Mouse (Mus musculus): ENCODE measurements around the gene Notch2.
"Not testable (repeated sequence)": the region's sequence is repeated elsewhere in the genome, so short reads cannot be mapped to it uniquely, and the experiment has no call there.

The Notch2 gene

DNA sequence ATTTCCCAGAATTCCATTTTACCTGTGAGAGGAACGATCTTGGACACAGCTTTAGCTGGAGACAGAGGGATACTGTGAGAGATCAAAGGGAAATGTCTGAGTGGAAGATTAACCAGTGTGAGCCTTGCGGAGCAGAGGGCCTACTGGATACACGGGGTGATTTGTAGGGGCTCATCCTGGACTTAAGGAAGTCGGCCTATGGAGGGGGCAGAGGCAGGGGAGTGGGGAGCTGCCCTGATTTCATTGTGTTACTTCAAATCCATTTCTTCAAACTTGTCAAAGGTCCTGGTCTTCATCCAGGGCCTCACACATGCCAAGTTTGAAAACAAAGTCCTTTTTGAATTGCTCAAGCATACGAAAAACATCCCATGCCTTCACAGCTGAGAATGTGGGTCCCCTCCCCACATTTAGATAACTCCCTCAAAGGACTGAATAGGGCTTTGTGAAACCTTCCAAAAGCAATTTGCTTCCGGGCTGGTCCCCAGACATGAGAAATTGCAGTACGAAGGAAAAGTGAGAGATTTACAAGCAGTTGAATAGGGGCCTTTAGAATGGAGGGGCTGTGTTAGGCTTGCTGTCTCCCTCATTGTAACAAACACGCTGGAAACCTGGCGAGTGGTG lies 91.6 kb downstream of the Notch2 start:
- DNase-seq (ENCODE audit: low spot score), result no peak

DNA sequence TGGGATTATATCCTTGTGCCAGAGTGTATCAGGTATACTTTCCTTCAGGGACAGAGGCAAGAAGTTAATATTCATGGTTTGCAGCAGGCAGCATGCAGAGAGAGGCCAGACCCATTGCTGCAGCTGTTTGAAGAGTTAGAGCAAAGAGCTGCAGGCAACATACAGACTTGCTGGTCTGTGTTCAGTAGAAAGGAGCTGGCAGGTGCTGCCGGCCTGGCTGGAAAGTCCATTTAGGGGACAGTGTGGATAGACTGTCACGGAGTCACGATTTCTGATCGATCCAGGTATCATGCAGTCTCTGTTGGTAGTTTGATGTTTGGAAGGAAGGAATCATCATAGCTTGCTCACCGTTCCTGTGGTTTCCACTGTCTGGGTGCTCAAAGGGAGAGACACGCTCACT lies 92.2 kb downstream of the Notch2 start:
- no peak for DNase-seq (ENCODE audit: low spot score)

DNA sequence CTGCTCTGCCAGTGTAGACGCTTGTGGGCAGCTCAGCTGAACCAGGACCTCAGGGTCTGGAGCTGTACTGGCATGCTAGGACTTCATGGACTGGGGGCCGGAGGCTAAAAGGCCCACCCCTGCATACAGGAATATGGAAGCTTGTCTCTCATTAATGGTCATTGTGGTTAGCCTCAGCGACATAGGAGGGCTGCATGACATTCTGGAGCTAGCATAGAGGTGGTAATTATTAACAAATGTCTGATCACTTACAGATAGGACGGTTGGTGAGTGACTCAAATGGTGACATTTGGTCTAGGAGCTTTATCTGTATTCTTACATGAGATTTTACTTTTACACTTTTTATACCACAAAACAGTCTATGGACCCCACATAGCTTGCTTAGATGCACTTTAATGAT lies 92.8 kb downstream of the Notch2 start:
- no peak for DNase-seq (ENCODE audit: low spot score)

DNA sequence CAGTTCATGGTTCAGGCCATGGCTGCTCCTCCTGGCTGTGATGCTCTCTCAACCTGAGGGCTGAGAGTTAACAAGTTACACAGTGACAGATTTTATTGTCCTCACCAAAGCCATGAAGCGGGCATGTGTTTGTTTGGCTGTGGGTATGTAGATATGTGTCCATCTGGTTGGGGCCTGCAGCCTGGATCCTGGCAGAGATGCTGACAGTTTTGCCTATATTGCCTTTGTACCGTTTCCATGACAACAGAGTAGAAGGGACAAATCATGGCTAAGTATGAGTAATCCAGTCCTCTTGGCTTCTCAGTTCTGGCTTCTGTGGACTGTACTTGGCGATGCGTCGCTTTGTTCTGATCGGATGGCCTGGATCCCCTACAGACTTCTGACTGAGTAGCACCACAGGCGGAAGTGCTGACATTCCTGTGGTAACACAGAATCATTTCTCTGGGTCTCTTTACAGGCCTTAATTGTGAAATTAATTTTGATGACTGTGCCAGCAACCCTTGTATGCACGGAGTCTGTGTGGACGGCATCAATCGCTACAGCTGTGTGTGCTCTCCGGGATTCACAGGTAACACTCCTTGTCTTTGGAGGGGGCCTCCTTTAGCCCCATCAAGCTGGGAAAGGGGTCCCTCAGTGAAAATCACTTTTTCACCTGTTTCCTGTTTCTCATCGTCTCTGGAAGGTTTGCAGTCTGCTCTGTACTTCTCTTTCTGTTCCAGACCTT lies 93.4 kb downstream of the Notch2 start:
- no peak for DNase-seq (ENCODE audit: low spot score)

DNA sequence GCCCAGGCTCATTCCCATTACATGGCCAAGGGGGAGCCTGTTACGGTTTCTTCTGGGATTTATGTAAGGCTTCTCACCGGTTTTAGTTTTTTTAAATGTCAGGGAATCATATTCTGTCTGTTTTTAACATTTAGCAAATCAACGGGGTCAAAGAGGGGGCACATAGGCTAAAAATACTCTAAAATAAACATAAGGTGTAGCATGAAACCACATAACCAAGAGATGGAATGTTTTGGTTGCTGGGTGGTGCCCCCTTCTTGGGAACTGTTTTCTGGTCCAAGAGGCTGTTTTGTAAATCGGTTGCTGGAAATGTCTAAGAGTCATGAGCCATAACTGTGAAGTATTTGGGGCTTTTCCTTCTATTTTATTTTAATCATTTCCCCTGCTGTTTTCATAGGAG lies 95.1 kb downstream of the Notch2 start:
- no peak for DNase-seq (ENCODE audit: low spot score)

DNA sequence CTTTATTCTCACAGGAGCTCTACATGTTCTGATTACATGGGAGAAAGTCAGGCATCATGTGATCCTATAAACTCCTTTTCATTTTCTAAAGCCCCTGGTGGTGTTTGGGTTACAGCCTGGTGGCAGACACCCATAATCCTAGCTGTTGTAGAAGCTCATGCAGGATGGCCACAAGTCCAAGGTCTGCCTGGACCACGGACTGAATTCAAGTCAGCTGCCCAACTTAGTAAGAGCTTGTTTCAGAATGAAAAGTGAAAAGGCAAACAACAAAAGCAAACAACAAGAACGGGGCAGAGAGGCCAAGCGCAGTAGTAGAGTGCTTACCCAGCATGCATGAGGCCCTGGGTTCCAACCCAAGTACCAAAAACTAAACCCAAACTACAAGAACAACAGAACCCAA lies 95.5 kb downstream of the Notch2 start:
- DNase-seq (ENCODE audit: low spot score), result no peak

DNA sequence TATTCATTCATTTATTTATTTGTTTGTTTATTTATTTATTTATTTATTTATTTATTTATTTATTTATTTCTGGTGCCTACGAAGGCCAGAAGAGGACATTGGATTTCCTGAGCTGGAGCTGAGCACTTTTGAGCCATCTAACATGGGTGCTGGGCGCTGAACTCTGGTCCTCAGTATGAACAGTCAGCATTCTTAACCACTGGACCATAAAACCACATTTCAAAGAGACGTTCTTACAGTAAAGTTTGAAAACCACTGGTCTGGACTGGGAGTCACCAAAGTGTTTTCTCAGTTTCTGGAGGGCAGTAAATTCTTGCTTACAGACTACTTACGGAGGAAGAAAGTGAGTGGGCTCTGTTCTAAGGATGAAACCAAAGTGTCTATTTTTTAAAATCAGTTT lies 97.3 kb downstream of the Notch2 start:
- DNase-seq (ENCODE audit: low spot score), result no peak

DNA sequence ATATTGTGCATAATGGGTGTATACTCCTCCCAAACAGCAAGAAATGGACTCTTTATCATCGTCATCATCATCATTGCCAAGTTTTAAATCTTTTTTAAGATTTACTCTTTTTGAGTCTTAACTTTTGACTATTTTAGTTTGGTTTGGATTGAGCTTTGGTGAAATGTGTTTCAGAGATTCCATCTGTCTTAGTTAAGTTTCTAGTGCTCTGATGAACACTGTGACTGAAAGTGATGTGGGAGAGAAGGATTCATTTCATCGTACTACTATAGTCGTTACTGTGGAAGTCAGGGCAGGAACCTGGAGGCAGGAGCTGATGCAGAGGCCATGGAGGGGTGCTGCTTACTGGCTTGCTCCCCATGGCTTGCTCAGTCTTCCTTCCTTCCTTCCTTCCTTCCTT lies 104.9 kb downstream of the Notch2 start:
- DNase-seq (ENCODE audit: low spot score), result no peak

DNA sequence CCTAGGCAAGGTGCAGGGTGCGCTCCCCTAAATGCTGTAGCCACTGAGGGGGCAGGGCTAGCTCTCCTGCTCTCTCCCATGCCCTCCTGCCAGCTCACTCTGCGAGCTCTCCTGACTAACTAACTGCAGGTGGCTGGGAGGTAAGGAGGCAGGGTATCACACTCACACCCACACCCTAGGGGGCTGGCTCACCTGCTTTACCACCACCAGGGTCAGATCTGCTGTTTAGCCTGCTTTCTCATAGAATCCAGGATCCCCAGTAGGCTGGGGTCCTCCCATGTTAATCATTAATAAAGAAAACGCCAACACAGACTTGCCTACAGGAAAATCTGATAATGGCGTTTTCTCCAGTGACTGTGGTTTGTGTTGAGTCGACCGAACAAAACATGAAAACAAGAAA lies 106.0 kb downstream of the Notch2 start:
- DNase-seq (ENCODE audit: low spot score), result no peak

DNA sequence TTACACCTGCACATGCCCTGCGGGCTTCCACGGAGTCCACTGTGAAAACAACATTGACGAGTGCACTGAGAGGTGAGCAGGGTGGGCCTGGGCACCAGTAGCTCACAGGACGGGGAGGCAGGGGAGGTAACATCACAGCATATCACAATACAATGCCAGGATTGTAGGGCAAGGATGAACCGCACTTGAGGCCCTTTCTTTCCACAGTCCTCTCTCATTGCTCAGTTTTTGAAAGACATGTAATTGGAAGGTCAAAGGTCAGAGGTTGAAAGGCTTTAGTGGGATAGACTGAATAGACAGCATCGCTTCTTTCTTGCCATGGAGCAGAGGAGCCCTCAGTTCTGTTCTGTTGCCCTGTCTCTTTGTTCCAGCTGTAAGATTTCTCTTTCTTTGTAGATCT lies 107.6 kb downstream of the Notch2 start:
- no peak for DNase-seq (ENCODE audit: low spot score)

DNA sequence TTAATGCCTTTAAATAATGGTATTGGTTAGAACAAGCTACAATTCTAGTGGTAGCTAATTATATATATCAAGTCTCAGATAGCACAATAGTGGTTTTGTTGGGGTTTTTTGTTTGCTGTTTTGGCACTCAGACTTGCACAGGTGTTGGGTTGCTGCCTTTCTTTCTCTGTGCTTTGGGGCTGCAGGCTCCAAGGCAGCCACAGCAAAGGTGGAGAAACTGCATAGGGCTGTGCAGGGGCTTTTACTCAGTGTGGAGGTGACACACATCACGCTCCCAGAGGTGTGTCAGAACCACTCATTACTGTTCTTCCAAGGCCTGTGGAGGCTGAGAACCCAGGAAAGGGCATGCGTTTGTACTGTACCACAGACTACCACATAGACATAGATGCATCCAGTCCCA lies 114.4 kb downstream of the Notch2 start:
- DNase-seq (ENCODE audit: low spot score), result no peak

DNA sequence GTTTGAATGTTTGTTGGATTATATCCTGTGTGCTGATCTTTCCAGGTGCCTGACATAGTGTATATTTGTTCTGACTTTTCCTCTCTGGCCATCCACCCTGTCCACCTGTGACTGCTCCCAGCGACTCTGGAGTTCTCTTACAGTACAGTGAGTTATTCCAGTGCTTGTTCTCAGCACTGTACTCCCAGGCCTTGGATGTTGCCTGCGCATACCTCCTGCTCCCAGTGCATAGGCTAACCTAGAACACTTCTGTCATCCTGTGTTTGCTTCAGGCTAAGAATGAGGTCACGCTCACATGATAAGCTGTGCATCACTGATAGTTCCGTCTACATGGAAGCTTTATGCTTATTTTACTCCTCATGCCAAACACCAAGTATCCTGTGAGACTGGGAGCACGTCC lies 115.4 kb downstream of the Notch2 start:
- DNase-seq (ENCODE audit: low spot score), result no peak

DNA sequence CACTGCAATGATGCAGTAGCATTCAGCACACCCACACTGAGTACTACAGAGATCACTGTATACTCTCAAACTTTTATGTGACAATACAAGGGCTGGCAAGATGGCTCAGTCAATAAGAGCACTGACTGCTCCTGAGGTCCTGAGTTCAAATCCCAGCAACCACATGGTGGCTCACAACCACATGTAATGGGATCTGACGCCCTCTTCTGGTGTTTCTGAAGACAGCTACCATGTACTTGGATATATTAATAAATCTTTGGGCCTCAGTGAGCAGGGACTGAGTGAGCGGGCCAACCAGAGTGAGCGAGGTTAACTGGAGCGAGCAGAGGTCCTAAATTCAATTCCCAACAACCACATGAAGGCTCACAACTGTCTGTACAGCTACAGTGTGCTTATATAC lies 118.8 kb downstream of the Notch2 start:
- not testable (repeated sequence) for DNase-seq (ENCODE audit: low spot score)

DNA sequence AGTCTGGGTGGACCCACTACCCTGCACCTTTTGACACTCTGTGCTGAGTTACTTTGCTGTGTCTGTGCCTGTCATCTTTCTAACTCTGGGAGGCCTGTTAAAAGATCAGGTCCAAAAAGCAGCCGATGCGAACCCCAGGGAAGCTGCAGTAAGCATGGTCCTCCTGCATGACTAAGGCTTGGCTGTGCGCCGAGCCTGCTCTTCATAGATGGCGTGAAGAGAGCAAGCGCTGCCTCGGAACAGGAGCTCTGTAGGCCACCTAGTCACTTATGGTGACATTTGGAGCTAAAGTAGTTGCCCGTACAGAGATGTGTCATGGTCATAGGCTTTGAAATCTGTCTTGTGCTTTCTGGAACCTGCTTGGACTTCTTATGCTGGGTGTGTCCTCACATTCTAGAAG lies 119.3 kb downstream of the Notch2 start:
- no peak for DNase-seq (ENCODE audit: low spot score)

DNA sequence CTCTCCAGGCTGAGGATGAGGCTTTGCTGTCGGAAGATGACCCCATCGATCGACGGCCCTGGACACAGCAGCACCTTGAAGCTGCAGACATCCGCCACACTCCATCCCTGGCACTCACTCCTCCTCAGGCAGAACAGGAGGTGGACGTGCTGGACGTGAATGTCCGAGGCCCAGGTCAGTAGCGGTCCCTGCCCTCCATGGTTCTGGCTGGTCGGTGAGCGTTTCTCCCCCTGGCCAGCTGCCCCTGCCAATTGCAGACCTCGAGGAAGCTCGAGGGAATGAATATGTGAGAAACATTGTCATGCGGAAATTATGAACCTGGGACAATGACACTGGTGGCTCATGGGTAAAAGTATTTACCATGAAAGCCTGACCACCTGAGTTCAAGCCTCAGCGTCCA lies 128.1 kb downstream of the Notch2 start:
- DNase-seq (ENCODE audit: low spot score), result no peak

DNA sequence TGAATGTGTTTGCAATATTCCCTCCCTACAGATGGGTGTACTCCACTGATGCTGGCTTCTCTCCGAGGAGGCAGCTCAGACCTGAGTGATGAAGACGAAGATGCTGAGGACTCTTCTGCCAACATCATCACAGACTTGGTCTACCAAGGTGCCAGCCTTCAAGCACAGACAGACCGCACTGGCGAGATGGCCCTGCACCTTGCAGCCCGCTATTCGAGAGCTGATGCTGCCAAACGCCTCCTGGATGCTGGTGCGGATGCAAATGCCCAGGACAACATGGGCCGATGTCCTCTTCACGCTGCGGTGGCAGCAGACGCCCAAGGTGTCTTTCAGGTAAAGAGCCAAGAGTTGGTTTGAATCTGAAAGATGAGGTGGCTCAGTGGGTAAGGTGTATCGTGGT lies 129.5 kb downstream of the Notch2 start:
- no peak for DNase-seq (ENCODE audit: low spot score)

DNA sequence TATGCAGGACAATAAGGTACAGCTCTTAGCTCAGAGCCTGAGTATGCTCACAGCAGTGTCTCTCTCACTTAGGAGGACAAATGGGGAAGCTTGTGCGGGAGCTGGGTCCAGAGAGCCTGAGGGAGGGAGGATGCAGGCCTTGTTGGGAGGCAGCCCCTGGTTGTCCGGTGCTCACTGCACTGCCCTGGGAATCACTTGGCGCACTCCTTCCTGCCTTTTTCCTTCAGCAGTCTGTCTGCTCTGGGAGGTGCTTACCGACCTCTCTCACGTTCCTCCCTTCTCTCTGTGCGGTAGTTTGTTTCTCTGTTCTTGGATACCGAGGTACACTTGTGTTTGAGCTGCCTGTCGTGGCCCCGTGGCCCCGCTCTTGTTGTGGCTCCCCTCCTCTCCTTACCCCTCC lies 131.9 kb downstream of the Notch2 start:
- no peak for DNase-seq (ENCODE audit: low spot score)

DNA sequence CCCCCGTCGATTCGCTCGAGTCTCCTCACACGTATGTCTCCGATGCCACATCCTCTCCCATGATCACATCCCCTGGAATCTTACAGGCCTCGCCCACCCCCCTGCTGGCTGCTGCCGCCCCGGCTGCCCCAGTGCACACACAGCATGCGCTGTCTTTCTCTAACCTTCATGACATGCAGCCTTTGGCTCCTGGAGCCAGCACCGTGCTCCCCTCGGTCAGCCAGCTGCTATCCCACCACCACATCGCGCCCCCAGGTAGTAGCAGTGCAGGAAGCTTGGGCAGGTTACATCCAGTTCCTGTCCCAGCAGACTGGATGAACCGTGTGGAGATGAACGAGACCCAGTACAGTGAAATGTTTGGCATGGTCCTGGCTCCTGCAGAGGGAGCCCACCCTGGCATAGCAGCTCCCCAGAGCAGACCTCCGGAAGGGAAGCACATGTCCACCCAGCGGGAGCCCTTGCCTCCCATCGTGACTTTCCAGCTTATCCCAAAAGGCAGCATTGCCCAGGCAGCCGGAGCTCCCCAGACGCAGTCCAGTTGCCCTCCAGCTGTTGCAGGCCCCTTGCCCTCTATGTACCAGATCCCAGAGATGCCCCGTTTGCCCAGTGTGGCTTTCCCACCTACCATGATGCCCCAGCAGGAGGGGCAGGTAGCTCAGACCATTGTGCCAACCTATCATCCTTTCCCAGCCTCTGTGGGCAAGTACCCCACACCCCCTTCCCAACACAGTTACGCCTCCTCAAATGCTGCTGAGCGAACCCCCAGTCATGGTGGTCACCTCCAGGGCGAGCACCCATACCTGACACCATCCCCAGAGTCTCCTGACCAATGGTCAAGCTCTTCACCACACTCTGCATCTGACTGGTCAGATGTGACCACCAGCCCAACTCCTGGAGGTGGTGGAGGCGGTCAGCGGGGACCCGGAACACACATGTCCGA lies 133.4 kb downstream of the Notch2 start:
- no peak for DNase-seq (ENCODE audit: low spot score)

DNA sequence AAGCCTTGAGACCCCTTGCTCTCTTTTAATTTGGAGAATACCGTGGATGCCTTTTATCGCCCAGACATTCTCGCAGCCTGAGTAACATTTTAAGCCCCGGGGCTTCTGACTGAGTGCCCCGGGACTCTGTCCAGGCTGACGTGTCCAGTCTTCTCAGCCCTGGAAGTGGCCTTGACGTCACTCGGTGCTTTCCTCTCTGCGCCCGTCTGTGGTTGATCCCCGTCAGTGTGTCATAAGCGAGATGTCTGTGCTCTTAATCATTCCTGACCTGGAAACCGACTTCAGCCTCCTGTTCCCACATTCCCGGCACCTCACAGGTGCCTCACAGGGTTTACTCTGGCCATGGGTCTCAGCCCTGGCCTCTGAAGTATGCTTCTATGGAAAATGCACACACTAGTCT lies 134.4 kb downstream of the Notch2 start:
- DNase-seq (ENCODE audit: low spot score), result no peak

DNA sequence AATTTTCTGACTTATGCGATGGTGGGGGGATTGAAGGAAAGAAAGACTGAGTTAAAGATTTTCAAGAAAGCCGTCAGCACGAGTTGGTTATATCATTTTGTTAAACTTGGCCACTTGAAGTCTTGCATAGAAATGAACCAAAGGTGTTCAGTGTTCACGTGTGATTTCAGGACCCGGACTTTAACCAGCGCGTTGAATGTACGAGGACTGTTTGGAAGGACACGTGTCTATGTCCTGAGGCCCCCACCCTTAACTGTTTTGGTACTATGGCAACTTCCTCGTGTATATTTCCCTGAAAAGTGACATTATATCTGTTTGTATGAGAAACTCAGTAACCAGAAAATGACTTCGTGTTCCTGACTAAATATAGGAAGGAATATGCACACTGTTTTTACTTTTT lies 136.6 kb downstream of the Notch2 start:
- no peak for DNase-seq (ENCODE audit: low spot score)

DNA sequence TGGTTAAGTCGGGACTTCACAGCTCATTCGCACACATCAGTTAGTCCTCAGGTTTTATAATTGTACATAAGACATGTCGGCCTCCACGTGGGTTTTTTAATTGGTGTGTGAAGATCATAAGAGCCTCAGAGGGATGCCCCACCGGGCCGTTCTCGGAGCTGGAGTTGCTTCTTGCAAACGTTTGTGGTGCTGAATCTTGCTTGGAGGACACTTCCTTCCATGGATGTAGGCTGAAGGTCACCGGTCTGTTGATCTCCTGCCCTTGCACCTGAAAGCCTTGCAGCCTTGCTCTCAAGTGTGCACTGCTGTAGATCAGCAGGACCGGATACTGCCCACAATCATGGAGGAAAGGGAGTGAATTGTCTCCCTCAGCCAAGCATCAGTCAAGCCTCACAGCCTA lies 137.7 kb downstream of the Notch2 start:
- no peak for DNase-seq (ENCODE audit: low spot score)

DNA sequence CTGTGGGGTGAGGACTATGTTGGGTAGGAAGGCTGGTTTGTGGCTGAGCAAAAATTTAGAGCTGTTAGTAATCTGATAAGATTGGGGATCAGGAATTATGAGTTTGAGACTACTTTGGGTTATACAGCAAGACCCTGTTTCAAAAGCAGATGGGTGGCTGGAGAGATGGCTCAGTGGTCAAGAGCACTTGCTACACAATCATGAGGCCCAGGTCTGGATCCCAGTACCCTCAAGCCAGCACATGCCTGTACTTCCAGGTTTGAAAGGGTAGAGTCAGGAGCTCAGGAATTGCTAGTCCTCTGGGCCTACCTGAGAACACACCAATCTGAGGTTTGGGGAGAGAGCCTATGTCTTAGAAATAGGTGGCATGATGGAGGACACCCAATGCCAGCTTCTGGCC lies 140.1 kb downstream of the Notch2 start:
- no peak for DNase-seq (ENCODE audit: low spot score)

DNA sequence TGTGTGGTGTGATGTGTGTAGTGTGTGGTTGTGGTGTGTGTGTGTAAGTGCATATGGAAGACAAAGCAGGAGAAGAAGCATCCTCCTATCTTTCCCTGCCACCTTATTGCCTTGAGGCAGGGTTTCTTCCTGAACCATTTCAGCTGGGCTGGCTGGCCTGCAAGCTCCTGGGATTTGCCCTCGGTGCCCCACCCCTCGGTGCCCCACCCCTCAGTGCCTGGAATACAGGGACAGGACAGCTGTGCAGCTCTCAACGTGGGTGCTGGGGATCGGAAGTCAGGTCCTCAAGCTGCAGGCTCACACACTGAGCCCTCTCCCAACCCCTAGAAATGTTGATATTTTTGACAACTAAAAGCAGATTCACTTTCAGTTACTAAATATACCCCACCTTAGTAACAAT lies 142.8 kb downstream of the Notch2 start:
- DNase-seq (ENCODE audit: low spot score), result no peak
